ENCODE assay signal across 13 mouse cellular contexts in genomic region chr1:144307017-144307853, GRCm38 (mm10). TPM values are rescaled to one million over a fixed set of nuclear protein-coding genes. Genes with fewer than 3 reads are reported as not detected.
A peak's percentile ranks its signal among the peaks of the same experiment; 100 is the strongest.
DNase-seq lines count a peak whose midpoint lies in the region; ATAC-seq lines count a peak whose summit lies in the region.
"Had no signal": no experiment of that assay in that cellular context is flagged by ENCODE, and none has a peak within 500 bp of the region (broad histone marks: within the 10 kb centered on the region; RNA-seq: fewer than 3 reads in every experiment).

No protein-coding gene starts in this region.

- WGBS in embryonic facial prominence, embryonic 14.5 days, result 61% methylated on average over 7 of the region's 7 CpGs
- WGBS in embryonic facial prominence, embryonic 10.5 days, result 79% methylated on average over 7 of the region's 7 CpGs

- ATAC-seq in embryonic facial prominence, embryonic 14.5 days (ENCODE audit: low read depth), result no peak
- ATAC-seq in inflammation-experienced regulatory T-cells, adult 6 months, result peak; percentile 82

- no peaks in the 10 kb centered on the region for H3K36me3 ChIP-seq in embryonic facial prominence, embryonic 14.5 days (ENCODE audit: control insufficient read depth, insufficient read depth, low read length)
- no peaks in the 10 kb centered on the region for H3K36me3 ChIP-seq in embryonic facial prominence, embryonic 10.5 days (replicated peaks)
- H3K36me3 ChIP-seq: forebrain, embryonic 10.5 days; hindbrain, embryonic 13.5 days; lung, embryonic 15.5 days had no signal

- H3K27me3 ChIP-seq in embryonic facial prominence, embryonic 14.5 days (replicated peaks; ENCODE audit: control insufficient read depth, insufficient read depth, low read length), result no peaks in the 10 kb centered on the region
- no peaks in the 10 kb centered on the region for H3K27me3 ChIP-seq in embryonic facial prominence, embryonic 10.5 days (replicated peaks; ENCODE audit: low read depth, poor library complexity, severe bottlenecking)
- H3K27me3 ChIP-seq: hindbrain, embryonic 13.5 days; lung, embryonic 15.5 days had no signal

- no peaks in the 10 kb centered on the region for H3K9me3 ChIP-seq in embryonic facial prominence, embryonic 14.5 days (ENCODE audit: control insufficient read depth, low read length)
- H3K9me3 ChIP-seq in embryonic facial prominence, embryonic 10.5 days, result no peaks in the 10 kb centered on the region
- H3K9me3 ChIP-seq: forebrain, embryonic 10.5 days; hindbrain, embryonic 13.5 days; lung, embryonic 15.5 days had no signal

- H3K4me1 ChIP-seq in embryonic facial prominence, embryonic 14.5 days (ENCODE audit: control insufficient read depth, insufficient read depth, low read length), result no peaks in the 10 kb centered on the region
- H3K4me1 ChIP-seq in embryonic facial prominence, embryonic 10.5 days, result no peaks in the 10 kb centered on the region
- H3K4me1 ChIP-seq: forebrain, embryonic 10.5 days; hindbrain, embryonic 13.5 days; lung, embryonic 15.5 days had no signal

- H3K27ac ChIP-seq in embryonic facial prominence, embryonic 14.5 days (replicated peaks; ENCODE audit: low read depth, low read length), result no peak overlapping the region; the same call in 1 of the 2 replicates
- no peak overlapping the region for H3K27ac ChIP-seq in embryonic facial prominence, embryonic 10.5 days (replicated peaks)
- H3K27ac ChIP-seq: forebrain, embryonic 10.5 days; hindbrain, embryonic 13.5 days; lung, embryonic 15.5 days had no signal

- no peak overlapping the region for H3K9ac ChIP-seq in embryonic facial prominence, embryonic 14.5 days (ENCODE audit: low read depth, low read length)
- H3K9ac ChIP-seq: hindbrain, embryonic 13.5 days; lung, embryonic 15.5 days had no signal

- DNase-seq in embryonic facial prominence, embryonic 14.5 days (ENCODE audit: low spot score), result peak; percentile 34
- DNase-seq in embryonic facial prominence, embryonic 10.5 days (ENCODE audit: low spot score), result no peak
- DNase-seq in CD4-positive, CD25-positive, alpha-beta regulatory T cell, adult 2 months (ENCODE audit: low read depth, low spot score), result peak; percentile 85
- DNase-seq in spleen, postnatal 36 days (ENCODE audit: low spot score in 2 of 2), result peak; percentile 51 to 61
- DNase-seq in heart, adult 9 months (ENCODE audit: low spot score in 2 of 2), result no peak
- no peak for DNase-seq in right cerebral cortex, postnatal 25 days
- DNase-seq in ovary, postnatal 36 days (ENCODE audit: low spot score), result no peak
- DNase-seq: right cerebral cortex, adult 18-20 months had no signal

- H3K4me3 ChIP-seq in embryonic facial prominence, embryonic 14.5 days (ENCODE audit: low read depth, low read length), result no peak overlapping the region
- no peak overlapping the region for H3K4me3 ChIP-seq in embryonic facial prominence, embryonic 10.5 days
- H3K4me3 ChIP-seq: forebrain, embryonic 10.5 days; hindbrain, embryonic 13.5 days; lung, embryonic 15.5 days; myocyte had no signal

- no peak overlapping the region for H3K4me2 ChIP-seq in embryonic facial prominence, embryonic 14.5 days (ENCODE audit: low read depth, low read length)
- H3K4me2 ChIP-seq: hindbrain, embryonic 13.5 days; lung, embryonic 15.5 days had no signal

RNA-seq across cellular contexts. Expression of gene Rgs1, which starts 58.2 kb away (rescaled TPM):
- 0.50 TPM in 1 of 2 replicates, not detected in the other for polyA plus RNA-seq in embryonic facial prominence, embryonic 14.5 days (2014; fragmentation: Nextera tagmentation; extraction: Ambion mirVana)
- polyA plus RNA-seq in embryonic facial prominence, embryonic 10.5 days (2016; fragmentation: Nextera tagmentation; extraction: Ambion mirVana), result not detected in 2 replicates
- 100 to 1,000 TPM; 336 to 775 (median 626) TPM for polyA plus RNA-seq in inflammation-experienced regulatory T-cells, adult 6 months (2017; shearing (Covaris generic))
- polyA plus RNA-seq: forebrain, embryonic 10.5 days; hindbrain, embryonic 13.5 days; myocyte had no signal

Comparison
In these comparisons a context has a peak if more than half of its experiments do, and no peak if none do; other contexts are left out.
1. DNase-seq: peak in embryonic facial prominence, embryonic 14.5 days (single experiment), CD4-positive, CD25-positive, alpha-beta regulatory T cell, adult 2 months (single experiment) and spleen, postnatal 36 days (2 of 2); none in embryonic facial prominence, embryonic 10.5 days (single experiment), heart, adult 9 months (0 of 2), right cerebral cortex, postnatal 25 days (single experiment) and ovary, postnatal 36 days (single experiment).
2. RNA of gene Rgs1, which starts 58.2 kb away (polyA plus RNA-seq): 336 to 775 TPM in inflammation-experienced regulatory T-cells, adult 6 months; 0.50 TPM in embryonic facial prominence, embryonic 14.5 days and not detected in embryonic facial prominence, embryonic 10.5 days; every median in the first group is over 100 times any median in the second.